Mouse (Mus musculus): Measurements from ENCODE around the gene Tmem263. TPM values are rescaled to one million over a fixed set of nuclear protein-coding genes. Genes with fewer than 3 reads are reported as not detected.

Gene Tmem263
- 10 to 100 TPM; 10.2 to 12.1 TPM for total RNA-seq (2023)

GRCm38 (mm10) chr10:85102247-85103084, at the start of gene Tmem263, which contains the start of gene Fhl4:
TSS of gene Tmem263 (plus strand) at chr10:85102627.
TSS of gene Fhl4 (minus strand) at chr10:85102495.

GRCm38 (mm10) chr10:85127395-85128287, 25.2 kb downstream of the Tmem263 start, which contains the start of gene Mterf2:
TSS of gene Mterf2 (minus strand) at chr10:85128027.

Other genes starting within 250 kb of the Tmem263 start
- gene Ric8b, start 185.0 kb upstream of the Tmem263 start, total RNA-seq (2023) = 10 to 100 TPM; 38.9 TPM
- under 1 TPM; 0.47 to 0.86 TPM for gene Fhl4, start 132 bp upstream of the Tmem263 start, total RNA-seq (2023)
- 10 to 100 TPM; 10.0 to 12.1 TPM for gene Mterf2, start 25.4 kb downstream of the Tmem263 start, total RNA-seq (2023)
- 10 to 100 TPM; 27.6 to 34.3 TPM for gene Cry1, start 82.4 kb downstream of the Tmem263 start, total RNA-seq (2023)

All from T-cell, adult 66 days (primary cell).